Comparison of ENCODE assay signal across 19 mouse cellular contexts in genomic region chr11:108104085-108104484, GRCm38 (mm10).
"Had no signal": no experiment of that assay in that cellular context is flagged by ENCODE, and none has a peak within 500 bp of the region (broad histone marks: within the 10 kb centered on the region; RNA-seq: fewer than 3 reads in every experiment).

No protein-coding gene starts in this region.

- H3K9ac ChIP-seq: liver, postnatal 0 days; lung, embryonic 15.5 days; midbrain, embryonic 13.5 days; midbrain, embryonic 15.5 days; neural tube, embryonic 13.5 days; neural tube, embryonic 15.5 days; stomach, embryonic 15.5 days had no signal

- DNase-seq: liver, postnatal 0 days; lung, adult 2 months; lung, postnatal 14 days; lung, postnatal 36 days; right cerebral cortex, postnatal 14 days; thymus, adult 2 months; thymus, postnatal 25 days; thymus, postnatal 4 days had no signal

- H3K4me3 ChIP-seq: lung, embryonic 15.5 days; megakaryocyte, embryonic 14.5 days; midbrain, embryonic 13.5 days; midbrain, embryonic 15.5 days; neural tube, embryonic 13.5 days; neural tube, embryonic 15.5 days; stomach, embryonic 15.5 days had no signal

- H3K4me2 ChIP-seq: lung, embryonic 15.5 days; midbrain, embryonic 11.5 days; midbrain, embryonic 13.5 days; midbrain, embryonic 15.5 days; neural tube, embryonic 13.5 days; neural tube, embryonic 15.5 days; stomach, embryonic 15.5 days had no signal

- H3K27ac ChIP-seq: lung, embryonic 15.5 days; macrophage; midbrain, embryonic 13.5 days; midbrain, embryonic 15.5 days; neural tube, embryonic 13.5 days; neural tube, embryonic 15.5 days; stomach, embryonic 15.5 days; stomach, postnatal 0 days had no signal

- H3K27me3 ChIP-seq: lung, embryonic 15.5 days; megakaryocyte, embryonic 14.5 days; midbrain, embryonic 13.5 days; midbrain, embryonic 15.5 days; neural tube, embryonic 13.5 days; neural tube, embryonic 15.5 days; stomach, embryonic 15.5 days had no signal

- H3K36me3 ChIP-seq: lung, embryonic 15.5 days; midbrain, embryonic 13.5 days; midbrain, embryonic 15.5 days; neural tube, embryonic 13.5 days; neural tube, embryonic 15.5 days; stomach, embryonic 15.5 days had no signal

- H3K9me3 ChIP-seq: lung, embryonic 15.5 days; megakaryocyte, embryonic 14.5 days; midbrain, embryonic 13.5 days; midbrain, embryonic 15.5 days; neural tube, embryonic 13.5 days; neural tube, embryonic 15.5 days; stomach, embryonic 15.5 days had no signal

- H3K4me1 ChIP-seq: midbrain, embryonic 13.5 days; midbrain, embryonic 15.5 days; neural tube, embryonic 13.5 days; stomach, embryonic 15.5 days had no signal

- ATAC-seq: liver, postnatal 0 days; lung, postnatal 0 days; midbrain, embryonic 13.5 days; midbrain, embryonic 15.5 days had no signal
